Mouse (Mus musculus): Measurements from ENCODE around the gene Igsf9.

The Igsf9 gene

GRCm38 (mm10) chr1:172515396-172515795 lies 33.8 kb downstream of the Igsf9 start:
- no peak for DNase-seq (ENCODE audit: low read depth, low spot score)

DNA sequence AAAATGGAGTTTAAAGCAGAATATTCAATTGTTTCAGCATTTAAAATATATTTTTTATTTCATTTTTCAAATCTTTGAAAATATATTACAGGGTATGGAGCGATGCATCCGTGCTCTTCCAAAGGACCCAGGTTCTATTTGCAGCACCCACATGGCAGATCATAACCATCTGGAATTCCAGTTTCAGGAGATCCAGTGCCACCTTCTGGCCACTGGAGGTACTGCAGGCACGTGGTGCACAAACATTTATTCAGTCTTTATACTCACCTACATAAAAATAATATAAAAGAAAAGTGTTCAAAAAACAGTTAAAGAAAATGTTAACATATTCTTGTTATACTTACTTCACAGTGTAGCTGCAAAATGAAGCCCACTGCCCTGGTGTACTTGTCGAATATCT lies 36.4 kb downstream of the Igsf9 start:
- DNase-seq (ENCODE audit: low read depth, low spot score) = no peak

- no peak for DNase-seq (ENCODE audit: low read depth, low spot score)
Measured at GRCm38 (mm10) chr1:172519644-172520043, 38.1 kb downstream of the Igsf9 start.

DNA sequence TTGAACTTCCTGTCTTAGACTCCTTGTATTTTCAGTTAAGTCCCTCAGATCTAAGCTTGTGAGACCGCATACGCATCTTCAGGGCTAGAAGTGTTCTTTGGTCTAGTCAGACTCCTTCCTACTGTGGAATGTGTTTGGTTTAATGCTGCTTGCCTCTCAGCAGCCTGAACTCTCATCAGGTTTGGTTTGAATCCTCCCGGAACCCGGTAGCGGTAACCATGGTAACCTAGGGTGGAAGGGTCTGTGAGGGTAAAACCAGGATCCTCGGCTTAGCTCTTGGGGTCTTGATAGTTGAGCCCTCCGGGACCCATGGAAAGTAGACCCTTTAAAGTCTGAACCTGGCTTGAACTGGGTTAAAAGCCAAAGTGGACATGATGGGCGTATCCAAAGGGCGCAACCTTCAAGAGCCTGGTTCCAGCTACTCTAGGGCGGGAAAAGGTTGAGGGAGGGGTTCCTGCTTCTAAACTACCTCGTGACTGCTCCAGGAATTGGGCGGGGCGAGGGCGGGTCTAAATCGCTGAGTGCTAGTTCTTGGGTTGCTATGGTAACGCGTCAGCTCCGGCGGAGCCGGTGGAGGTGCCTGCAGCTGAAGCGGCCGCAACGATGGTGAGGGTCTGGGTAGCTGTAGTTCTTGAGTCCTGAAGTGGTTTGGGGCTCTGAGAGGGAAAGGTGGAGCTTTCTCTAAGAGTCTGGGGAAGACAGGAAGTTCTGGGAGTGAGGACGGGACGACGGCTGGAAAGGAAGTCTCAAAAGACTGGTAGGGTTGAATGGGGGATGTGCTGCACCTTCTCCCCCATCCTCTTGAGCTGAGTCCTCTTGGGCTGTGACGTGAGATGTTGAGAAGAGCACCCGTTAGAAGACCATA lies 39.2 kb downstream of the Igsf9 start, which contains the start of gene Cfap45:
Cfap45 (plus strand) TSS at position 226 of the 865 bp plus-strand sequence.
- DNase-seq (ENCODE audit: low read depth, low spot score) = peak; percentile 95

GRCm38 (mm10) chr1:172522524-172522923 lies 40.9 kb downstream of the Igsf9 start:
- DNase-seq (ENCODE audit: low read depth, low spot score) = no peak

- DNase-seq (ENCODE audit: low read depth, low spot score) = no peak
Measured at GRCm38 (mm10) chr1:172523699-172524101, 42.1 kb downstream of the Igsf9 start.

DNA sequence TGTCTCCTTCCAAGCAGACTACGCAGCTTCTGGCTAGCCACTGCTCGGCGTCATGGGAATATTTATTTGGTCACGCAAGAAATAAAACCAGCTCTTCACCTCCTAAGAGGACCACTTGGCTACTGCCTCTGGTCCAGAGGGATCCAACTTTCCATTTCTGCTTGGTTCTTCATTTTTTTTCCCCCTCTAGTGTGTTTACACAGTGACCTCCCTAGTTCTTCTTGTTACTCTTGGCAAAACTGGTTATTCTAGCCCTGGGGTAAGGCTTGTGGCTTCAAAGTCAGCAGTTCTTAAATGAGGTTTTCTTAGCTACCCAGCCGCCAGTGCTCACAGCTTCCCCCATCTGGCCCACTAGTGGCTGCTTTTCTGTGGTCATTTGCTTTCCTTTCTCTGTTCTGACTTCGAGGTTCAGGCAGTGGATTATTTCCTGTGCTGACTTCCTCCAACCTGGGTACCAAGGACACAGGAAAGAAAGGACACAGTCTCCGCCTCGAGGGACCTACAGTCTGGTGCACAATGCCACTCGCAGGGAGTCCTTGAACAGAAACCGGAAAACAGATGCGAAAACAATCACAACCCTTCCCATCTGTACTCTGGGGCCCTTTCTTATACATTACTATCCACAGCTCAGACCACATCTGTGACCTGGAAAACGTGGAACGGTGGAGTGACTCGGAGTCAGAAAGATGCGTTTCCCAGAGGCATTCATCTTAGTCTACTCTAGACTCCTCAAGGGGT lies 43.6 kb downstream of the Igsf9 start:
- DNase-seq (ENCODE audit: low read depth, low spot score) = peak; percentile 61

DNA sequence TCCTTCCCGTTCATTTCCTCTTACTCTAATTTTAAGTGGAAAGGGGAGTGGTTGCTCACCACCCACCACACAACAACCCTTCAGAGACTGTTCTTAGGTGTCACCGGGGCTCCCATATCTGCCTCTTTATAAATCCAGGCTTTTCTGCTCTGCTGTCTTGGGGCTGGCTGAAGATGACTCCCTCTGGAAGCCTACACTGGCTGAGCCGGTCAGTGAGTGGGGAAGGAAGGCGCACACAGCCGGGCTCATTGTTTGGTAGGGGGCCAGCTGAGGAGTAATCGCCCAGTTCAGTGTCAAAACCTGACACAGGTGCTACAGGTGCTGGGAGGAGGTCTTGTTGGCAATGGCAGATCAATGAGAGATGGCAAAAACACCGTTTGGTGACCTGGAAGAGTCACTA lies 44.4 kb downstream of the Igsf9 start:
- no peak for DNase-seq (ENCODE audit: low read depth, low spot score)

- no peak for DNase-seq (ENCODE audit: low read depth, low spot score)
Measured at GRCm38 (mm10) chr1:172526380-172527081, 44.9 kb downstream of the Igsf9 start.

DNA sequence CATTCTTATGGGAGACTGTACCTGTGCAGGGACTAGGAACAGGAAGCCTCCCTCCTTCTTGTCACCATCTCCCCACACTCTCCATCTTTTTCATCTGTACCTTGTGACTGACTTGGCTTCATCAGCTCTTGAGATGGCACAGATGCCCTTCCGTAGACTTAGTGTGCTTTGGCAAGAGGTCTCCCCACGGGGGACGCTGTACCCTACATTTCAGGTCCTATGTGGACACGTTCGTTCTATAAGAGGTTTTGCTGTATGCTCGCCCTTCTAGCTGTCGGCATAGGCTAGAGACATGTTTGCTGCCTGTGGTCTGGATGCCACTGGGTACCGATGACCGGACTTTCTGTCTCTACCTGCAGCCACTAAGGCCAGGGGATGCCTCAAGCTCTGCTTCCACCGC lies 45.8 kb downstream of the Igsf9 start:
- DNase-seq (ENCODE audit: low read depth, low spot score) = no peak

GRCm38 (mm10) chr1:172528701-172529100 lies 47.1 kb downstream of the Igsf9 start:
- peak; percentile 86 for DNase-seq (ENCODE audit: low read depth, low spot score)

DNA sequence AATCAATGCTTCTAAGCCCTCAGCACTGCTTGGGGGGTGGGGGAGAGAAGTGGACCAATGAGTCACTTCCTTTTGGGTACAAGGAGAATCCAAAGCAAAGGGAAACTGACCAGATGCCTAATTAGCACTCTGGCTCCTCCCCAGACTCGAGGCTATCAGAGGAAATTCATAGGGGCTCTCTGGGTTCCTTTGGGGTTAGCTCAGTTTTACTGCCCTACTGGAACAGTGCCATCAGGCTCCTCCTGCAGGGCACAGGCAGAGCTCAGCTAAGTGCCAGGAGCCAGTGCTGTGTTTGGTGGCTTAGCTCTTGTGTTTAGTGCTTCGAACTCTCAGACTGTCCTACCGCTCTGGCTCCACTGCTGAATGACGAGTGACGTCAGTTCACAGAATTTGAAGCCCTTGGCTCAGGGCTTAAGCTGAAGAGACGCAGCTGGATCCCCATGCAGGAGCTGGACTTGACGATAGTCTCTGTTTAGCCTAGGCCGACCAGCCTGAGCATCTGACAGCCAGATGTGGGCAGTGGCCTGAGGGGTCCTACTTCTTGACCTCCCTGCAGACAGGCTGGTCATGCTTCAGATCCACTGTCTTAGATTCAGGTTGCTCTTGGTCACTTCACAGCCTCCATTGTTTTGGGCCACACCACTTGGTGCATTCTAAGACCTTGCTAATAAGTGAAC lies 49.1 kb downstream of the Igsf9 start:
- peak; percentile 63 for DNase-seq (ENCODE audit: low read depth, low spot score)

DNA sequence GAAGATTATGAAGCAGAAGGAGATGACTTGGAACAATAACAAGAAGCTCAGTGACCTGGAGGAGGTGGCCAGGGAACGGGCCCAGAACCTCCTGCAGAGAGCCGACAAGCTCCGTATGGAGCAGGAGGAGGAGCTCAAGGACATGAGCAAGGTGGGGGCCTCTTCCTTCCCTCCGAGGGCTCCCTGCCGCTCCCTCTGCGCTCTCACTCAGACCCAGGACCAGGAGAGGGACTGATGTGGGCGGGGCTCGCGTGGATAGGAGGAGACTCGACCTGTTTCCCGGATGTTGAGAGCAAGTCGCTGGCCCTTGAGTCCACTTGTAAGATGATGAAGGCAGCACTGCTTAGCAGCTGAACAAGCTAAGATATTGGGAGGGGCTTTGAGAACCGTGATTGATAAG lies 51.0 kb downstream of the Igsf9 start:
- peak; percentile 55 for DNase-seq (ENCODE audit: low read depth, low spot score)

DNA sequence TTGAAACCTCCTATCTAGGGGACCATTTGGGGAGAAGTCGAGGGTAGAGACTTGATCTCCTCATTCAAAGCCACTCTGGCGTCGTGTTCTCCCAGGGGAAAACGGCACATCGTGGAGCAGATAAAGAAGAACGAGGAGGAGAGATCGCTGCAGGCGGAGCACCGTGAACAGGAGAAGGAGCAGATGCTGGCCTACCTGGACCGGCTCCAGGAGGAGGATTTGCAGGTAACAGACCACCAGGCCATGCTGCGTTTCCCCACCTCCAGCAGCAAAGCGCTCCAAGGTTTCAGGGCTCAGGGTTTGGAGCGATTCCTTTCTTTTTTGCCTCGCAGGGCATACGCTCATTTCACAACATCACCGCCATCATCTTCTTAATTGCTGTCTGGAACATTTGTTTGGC lies 53.5 kb downstream of the Igsf9 start:
- DNase-seq (ENCODE audit: low read depth, low spot score) = no peak

- DNase-seq (ENCODE audit: low read depth, low spot score) = no peak
Measured at GRCm38 (mm10) chr1:172539827-172540226, 58.2 kb downstream of the Igsf9 start.

GRCm38 (mm10) chr1:172540283-172540820 lies 58.8 kb downstream of the Igsf9 start:
- no peak for DNase-seq (ENCODE audit: low read depth, low spot score)

DNA sequence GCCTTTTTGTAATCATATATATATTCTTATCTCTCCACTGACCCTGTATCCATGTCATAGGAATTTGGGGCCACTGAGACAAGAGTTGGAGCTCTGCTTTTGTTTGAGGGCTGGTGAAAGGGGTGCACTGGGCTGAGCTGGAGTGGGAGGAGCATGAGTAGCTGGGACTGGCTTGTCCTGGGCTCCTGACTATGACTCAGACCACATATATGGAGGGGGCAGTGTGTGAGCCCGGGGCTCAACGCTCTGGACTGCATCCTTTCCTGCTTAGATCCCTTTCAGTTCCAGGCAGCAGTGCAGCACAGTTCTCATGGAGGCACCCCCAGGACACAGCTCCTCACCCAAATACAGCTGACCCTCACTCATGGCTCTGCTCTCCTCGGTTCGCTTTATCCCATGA lies 64.5 kb downstream of the Igsf9 start:
- DNase-seq (ENCODE audit: low read depth, low spot score) = no peak

All from mesoderm, embryonic 11.5 days (tissue).